Mouse (Mus musculus) frontal cortex, adult (tissue): Measurements from ENCODE around the gene Btbd9.

ENCODE experiments used
- ATAC-seq: cut with Nextera tagmentation; 2 replicates; pipeline ENCODE4 v1.9.2; 2017; ENCODE audit warnings: mild to moderate bottlenecking, moderate library complexity, mixed read lengths; ENCODE audit not compliant: low TSS enrichment

The Btbd9 gene

GRCm38 (mm10) chr17:30392031-30392430 lies 184.3 kb downstream of the Btbd9 start:
- ATAC-seq = peak; percentile 43; the same call in 1 of the 2 replicates

GRCm38 (mm10) chr17:30391220-30391619 lies 185.1 kb downstream of the Btbd9 start:
- ATAC-seq = no peak

GRCm38 (mm10) chr17:30389686-30390085 lies 186.6 kb downstream of the Btbd9 start:
- no peak for ATAC-seq

GRCm38 (mm10) chr17:30388817-30389216 lies 187.5 kb downstream of the Btbd9 start:
- peak; percentile 32; the same call in 1 of the 2 replicates for ATAC-seq

- no peak for ATAC-seq
These were observed 187.9 kb downstream of the Btbd9 start for GRCm38 (mm10) chr17:30388391-30388790.

- ATAC-seq = peak; percentile 47; the same call in 1 of the 2 replicates
These were observed 190.0 kb downstream of the Btbd9 start for GRCm38 (mm10) chr17:30386241-30386640.

DNA sequence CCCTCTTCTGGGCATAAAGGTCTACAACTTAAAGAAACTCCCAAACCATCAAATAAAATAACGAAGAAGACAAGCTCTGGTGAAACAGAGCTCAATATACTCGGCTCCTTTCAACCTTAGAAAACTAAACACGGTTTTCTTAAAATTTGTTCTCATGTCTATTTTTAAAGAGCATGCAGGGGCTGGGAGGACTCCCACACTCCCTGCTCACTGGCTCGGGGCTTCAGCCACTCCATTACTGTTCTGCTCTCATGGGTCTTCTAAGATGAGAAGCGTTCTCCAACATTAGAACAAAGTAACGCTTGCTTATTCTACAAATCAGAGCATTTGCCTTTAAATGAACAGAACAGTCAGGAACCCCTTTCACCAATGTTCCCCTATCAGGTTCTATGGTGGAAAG lies 192.6 kb downstream of the Btbd9 start:
- peak; percentile 47 for ATAC-seq

- ATAC-seq = 0 out of 2 replicates have a peak, but pooled peaks have one; percentile 46
These were observed 197.9 kb downstream of the Btbd9 start for GRCm38 (mm10) chr17:30378221-30379010.

- no peak for ATAC-seq
These were observed 198.5 kb downstream of the Btbd9 start for GRCm38 (mm10) chr17:30377754-30378153.

DNA sequence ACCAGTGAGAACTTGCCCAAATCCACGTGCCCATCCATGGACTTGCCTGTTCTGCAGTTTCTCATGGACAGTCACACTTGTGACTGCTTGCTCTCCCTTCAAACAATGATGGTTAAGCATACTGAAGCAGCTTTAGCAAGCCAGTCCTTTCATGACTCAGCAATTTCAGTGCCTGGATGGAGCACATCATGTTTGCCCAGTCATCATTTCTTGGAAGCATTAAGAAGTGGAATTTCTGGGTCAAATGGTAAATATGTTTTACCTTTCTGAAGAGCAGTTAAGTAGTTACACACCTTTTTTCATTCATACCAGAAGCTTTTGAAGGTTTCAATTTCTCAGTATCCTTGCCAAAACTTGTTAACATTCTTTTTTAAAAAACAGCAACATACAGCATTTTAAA lies 201.2 kb downstream of the Btbd9 start:
- no peak for ATAC-seq

DNA sequence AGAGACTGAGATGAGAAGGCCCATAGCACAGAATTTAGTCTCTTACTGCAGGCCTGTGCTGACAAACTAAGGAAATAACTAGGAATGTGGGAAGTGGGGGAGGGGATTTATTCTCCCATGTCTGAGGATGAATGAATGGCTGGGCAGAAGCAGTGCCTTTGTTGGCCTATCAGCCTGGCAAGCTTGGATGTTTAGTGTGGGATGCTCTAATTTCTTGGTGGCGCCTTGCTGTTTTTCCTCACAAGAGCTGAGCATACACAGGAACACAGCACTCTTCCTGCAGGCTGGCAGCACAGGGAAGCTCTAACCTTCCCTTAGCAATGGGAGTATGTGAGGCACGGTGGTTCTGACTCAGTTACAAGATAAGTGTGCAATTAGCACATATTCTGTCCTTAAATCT lies 207.7 kb downstream of the Btbd9 start:
- ATAC-seq = peak; percentile 87

- no peak for ATAC-seq
These were observed 211.6 kb downstream of the Btbd9 start for GRCm38 (mm10) chr17:30364701-30365100.

DNA sequence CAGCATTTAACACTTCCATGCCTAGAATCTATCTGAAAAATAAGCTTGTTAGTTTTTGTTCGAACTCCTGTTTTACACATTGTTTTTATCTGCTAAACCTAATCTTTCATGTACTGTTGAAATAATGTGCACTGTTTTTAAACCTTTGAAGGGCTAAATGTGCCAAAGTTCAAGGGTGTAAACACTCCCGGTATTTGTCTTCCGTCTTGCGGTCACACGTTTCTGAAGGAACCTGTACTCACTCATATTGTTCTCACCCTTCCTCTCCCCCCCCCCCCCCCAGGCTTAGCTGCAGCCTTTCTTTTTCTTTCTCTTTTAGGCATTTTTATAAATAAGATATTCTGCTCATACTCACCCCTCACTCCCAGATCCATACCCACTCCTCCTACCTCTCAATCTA lies 212.9 kb downstream of the Btbd9 start:
- no peak for ATAC-seq

GRCm38 (mm10) chr17:30360654-30361053 lies 215.6 kb downstream of the Btbd9 start:
- no peak for ATAC-seq

- peak; percentile 50; the same call in 1 of the 2 replicates for ATAC-seq
These were observed 216.9 kb downstream of the Btbd9 start for GRCm38 (mm10) chr17:30359392-30359791.

- ATAC-seq = no peak
These were observed 220.9 kb downstream of the Btbd9 start for GRCm38 (mm10) chr17:30355431-30355830.

DNA sequence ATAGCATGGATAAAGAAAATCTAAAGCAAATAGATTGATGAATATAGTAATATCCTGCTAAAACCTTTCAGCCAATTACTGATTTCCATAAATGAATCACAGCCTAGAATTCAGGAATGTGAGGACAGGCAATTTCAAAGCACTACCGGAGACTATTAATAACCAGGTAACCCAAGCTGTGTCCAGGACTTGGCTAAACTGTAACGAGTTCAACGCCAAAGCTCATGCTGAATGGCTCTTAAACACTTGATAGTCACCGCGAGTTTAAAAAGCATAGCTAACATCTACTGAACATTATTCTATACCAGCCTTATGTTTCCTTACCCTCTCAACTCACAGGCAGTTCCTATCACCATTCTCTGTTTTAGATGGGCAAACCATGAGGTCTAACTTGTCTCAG lies 221.9 kb downstream of the Btbd9 start:
- no peak for ATAC-seq

DNA sequence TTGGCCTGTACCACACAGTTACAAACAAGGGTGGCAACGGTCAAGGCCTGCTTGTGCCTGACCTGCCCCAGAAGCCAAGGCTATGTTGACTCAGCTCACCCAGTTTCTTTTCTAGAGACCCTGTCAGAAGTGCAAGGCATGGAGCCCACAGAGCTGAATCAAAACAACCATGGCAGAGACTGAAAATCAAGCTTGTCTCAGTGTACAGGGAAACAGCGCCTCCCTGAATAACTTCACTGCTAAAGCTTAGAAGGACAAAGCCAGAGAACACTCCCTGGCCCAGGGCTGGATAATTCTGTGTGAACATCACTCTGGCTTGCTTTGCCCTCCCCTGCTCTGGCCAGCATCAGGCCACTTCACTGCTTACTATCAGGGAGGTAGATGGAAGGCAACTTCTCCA lies 228.3 kb downstream of the Btbd9 start:
- ATAC-seq = no peak

- ATAC-seq = peak; percentile 34; the same call in 1 of the 2 replicates
These were observed 229.1 kb downstream of the Btbd9 start for GRCm38 (mm10) chr17:30347101-30347613.

DNA sequence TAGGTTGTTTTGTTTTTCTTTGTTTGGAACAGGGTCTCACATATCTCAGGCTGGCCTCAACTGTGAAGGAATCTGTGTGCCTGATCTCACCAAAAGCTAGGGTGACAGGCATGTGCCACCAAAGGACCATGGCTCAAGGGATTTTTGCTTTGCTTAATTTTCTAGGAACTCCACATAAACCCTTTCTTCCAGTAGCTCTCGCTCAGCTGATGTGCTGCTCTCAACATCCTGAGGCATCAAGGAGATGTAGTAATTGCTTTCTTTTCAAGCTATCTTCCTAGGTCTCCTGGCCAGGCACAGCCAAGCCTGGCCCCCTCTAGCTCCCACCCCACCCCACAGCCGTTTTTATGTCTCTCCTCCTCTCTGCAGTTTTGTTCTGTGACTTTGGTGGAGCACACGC lies 231.3 kb downstream of the Btbd9 start:
- no peak for ATAC-seq

- ATAC-seq = no peak
These were observed 232.4 kb downstream of the Btbd9 start for GRCm38 (mm10) chr17:30343701-30344473.

DNA sequence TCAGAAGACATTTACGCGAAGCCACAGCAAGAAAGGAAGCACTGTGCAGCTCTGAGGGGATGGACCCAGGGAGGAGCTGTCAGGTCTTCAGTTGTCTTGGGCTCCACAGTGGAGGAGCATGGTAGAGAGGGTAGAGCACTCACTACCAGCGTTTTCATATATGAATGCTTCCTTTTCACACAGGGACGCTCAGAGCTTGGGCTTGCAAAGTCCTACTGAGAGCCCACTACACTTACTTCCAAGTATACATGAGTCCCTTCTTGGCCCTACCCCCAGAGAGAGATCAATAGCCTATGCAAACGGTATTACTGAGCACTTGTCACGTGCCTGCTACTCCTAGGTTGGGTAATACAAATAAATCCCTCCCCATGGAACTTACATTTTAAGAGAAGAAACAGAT lies 234.7 kb downstream of the Btbd9 start:
- ATAC-seq = no peak
